Mouse (Mus musculus) c-Kit-positive CD71-negative TER-119-negative erythroid progenitor cells, embryonic 14.5 days (primary cell): ENCODE data around the gene D17H6S53E.

Experiments used
- DNase-seq: peaks from one replicate; pipeline ENCODE4 v3.0.0-alpha.2; 2013; ENCODE audit warnings: low read depth

D17H6S53E gene

DNA sequence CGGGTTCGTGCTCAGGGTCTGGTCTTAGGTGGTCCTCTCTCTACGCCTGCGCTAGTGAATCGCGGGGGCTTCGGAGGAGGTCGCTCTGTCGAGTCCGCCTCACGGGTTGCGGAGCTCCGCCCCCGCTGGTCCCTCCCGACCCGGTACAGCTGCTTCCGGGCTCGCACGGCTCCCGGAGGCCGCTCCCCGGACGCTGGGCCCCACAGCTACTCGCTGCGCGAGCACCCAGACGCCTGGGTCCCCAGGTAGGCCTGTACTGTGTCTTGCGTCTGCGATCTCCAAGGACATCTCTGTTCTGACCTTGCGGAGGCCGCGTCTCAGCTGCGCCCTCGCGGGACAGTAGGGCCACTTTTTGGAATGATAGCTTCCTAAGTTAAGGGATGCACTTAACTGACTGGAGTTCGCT lies at the start of gene D17H6S53E:
Gene D17H6S53E, plus strand, starts transcription at position 168 of the 406 bp plus-strand sequence.
- DNase-seq, result peak; percentile 56

GRCm38 (mm10) chr17:35076507-35077176 lies 49.5 kb upstream of the D17H6S53E start, which contains the start of gene Ly6g6e:
TSS of gene Ly6g6e (plus strand) at chr17:35076902.
- no peak for DNase-seq

DNA sequence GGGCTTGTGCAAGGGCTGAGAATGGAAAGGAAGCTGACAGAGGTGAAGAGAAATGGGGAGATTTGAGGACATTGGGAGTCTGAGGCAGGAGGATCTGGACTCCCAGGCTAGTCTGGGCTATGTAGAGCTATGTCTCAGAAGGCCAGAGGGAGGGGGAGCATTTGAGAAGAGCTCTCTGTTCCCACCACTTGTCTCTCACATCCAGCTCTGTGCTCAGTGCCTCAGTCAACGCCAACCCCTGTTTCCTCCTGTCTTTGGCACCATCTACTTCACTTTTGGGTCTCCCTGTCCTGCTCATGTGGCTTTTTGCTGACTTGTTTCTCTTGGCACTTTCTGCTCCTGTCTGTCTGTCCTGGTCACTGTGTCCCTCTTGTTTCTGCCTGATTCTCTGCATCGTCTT lies 48.9 kb upstream of the D17H6S53E start:
- no peak for DNase-seq

- DNase-seq, result no peak
Observed at GRCm38 (mm10) chr17:35077786-35078233, 48.4 kb upstream of the D17H6S53E start, which contains the start of gene Ly6g6d. TSS of gene Ly6g6d (minus strand) at chr17:35078065.

GRCm38 (mm10) chr17:35079778-35080177 lies 46.4 kb upstream of the D17H6S53E start:
- no peak for DNase-seq

DNA sequence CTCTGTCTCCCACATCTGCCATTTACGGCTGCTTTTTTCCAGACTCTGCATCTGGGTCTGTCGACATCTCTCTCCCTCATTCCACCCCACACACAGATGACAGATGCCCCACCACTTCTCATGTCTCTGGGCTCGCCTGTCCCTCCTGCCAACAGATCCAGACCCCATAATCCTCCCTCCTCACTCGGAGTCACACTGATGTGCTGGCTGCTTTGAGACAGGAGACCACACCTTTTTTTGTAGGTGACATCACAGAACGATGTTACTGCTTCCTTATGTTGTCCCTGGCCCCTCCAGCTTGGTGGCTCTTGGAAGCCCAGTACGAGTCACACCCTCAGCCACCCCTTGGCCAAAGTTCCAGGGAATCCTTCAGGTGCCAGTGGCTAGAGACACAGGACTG lies 45.9 kb upstream of the D17H6S53E start:
- DNase-seq, result no peak

GRCm38 (mm10) chr17:35080710-35081109 lies 45.5 kb upstream of the D17H6S53E start:
- DNase-seq, result no peak

GRCm38 (mm10) chr17:35082841-35083576 lies 43.2 kb upstream of the D17H6S53E start:
- DNase-seq, result no peak

- DNase-seq, result no peak
Observed at GRCm38 (mm10) chr17:35083929-35084497, 42.2 kb upstream of the D17H6S53E start.

DNA sequence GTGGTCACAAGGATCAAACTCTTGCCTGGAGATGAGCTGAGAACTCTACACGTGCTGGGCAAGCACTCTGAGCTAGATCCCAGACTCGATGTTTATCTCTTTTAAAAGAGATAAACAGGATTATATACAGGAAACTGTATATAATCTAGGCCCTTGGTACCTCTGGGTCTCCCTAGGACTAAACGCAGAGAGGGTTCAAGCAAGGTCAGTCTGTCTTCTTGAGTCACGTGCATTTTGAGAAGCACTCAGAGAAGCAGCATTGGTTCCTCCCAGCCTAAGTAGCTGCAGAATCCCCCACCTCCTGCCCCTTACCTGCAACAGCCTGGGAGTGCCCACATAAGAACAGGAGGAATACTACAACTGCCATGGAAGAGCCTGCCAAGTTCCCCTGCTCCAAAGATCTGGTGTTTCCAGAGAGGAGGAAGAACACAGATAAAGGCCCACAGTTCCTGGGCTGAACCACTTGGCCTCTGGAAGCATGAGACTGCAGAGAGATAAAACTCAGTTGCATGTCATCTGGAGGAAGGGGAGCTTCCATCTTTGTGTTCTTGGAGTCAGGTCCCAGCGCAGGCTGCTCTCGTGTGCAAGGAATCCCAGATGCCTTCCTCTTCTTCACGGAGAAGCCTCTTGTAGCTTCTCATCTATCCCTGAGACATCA lies 40.8 kb upstream of the D17H6S53E start, which contains the start of gene Ly6g6f:
Gene Ly6g6f, minus strand, starts transcription at position 403 of the 658 bp plus-strand sequence.
- no peak for DNase-seq

DNA sequence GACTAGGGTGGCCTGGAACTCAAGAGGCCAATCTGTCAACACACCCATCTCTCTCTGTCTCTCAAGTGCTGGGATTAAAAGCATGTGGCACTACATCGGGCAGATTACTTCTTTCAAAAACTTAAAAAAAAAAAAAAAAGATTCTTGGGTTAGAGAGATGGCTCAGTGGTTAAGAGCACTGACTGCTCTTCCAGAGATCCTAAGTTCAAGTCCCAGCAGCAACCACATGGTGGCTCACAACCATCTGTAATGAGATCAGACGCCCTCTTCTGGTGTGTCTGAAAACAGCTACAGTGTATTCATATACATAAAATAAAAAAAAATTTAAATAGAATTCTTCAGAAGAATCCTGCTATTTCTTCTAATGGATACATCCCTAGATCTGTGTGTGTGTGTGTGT lies 38.0 kb upstream of the D17H6S53E start:
- DNase-seq, result no peak

DNA sequence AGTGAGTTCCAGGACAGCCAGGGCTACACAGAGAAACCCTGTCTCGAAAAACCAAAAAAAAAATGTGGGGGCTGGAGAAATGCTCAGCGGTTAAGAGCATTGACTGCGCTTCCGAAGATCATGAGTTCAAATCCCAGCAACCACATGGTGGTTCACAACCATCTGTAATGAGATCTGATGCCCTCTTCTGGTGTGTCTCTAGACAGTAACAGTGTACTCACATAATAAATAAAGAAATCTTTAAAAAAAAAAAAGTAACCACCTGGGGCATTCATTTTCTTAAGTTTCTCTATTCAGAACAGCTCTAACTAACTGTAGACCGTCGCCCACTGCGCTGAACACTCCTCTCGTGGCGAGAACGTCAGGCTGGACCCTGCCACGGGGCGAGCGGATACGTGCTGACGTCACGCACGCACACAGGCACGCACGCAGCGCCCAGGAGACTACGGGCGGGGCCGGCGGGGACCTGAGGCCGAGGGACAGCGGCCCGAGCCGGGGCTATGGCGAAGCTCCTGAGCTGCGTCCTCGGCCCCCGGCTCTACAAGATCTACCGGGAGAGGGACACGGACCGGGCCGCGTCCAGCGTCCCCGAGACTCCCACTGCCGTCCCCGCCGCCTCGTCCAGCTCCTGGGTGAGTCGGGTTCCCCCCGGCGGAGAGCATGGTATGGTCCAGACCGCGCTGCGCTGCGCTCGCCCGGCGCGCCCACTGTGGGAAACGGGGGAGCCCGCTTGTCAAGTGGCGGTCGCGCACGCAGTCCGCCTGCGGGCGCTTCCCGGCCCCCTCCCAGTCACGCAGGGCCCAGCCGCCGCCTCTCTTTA lies 37.1 kb upstream of the D17H6S53E start, which contains the start of gene Abhd16a:
Gene Abhd16a, plus strand, starts transcription at position 439 of the 820 bp plus-strand sequence.
- peak; percentile 83 for DNase-seq

- DNase-seq, result no peak
Observed at GRCm38 (mm10) chr17:35090166-35090932, 35.8 kb upstream of the D17H6S53E start.

DNA sequence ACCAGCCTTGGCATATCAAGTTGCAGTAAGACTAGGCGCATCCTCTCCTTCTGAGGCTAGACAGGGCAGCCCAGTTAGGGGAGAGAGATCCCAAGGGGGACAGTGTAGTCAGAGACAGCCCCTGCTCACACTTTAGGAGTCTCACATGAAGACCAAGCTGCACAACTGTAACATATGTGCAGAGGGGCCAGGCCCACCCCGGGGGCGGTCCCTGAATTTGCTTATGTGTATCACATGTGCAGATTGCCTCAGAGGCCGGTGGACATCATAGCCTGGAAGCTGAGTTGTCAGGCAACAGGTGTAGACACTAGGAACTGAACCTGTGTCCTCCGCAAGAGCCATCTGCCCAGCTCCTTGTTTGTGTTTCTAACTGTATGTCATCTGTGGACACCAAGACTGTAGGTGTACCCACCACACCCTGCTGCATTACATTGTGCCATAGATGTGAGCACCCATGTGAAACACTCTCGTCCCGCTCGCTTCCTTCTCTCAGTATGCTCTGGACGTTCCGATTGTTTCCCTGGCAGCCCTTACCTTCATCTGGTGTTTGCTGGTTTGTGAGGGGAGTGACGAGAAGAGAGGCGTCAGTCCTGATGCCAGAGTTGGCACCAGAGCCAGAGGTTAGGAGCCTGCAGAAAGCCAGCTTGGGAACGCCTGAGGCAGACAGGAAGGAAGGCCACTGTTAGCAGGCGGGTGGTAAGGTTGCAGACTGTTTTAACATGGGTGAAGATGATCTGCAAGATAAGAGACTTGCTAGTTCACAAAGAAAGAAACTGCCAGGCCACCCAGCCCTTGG lies 33.6 kb upstream of the D17H6S53E start:
- DNase-seq, result no peak

DNA sequence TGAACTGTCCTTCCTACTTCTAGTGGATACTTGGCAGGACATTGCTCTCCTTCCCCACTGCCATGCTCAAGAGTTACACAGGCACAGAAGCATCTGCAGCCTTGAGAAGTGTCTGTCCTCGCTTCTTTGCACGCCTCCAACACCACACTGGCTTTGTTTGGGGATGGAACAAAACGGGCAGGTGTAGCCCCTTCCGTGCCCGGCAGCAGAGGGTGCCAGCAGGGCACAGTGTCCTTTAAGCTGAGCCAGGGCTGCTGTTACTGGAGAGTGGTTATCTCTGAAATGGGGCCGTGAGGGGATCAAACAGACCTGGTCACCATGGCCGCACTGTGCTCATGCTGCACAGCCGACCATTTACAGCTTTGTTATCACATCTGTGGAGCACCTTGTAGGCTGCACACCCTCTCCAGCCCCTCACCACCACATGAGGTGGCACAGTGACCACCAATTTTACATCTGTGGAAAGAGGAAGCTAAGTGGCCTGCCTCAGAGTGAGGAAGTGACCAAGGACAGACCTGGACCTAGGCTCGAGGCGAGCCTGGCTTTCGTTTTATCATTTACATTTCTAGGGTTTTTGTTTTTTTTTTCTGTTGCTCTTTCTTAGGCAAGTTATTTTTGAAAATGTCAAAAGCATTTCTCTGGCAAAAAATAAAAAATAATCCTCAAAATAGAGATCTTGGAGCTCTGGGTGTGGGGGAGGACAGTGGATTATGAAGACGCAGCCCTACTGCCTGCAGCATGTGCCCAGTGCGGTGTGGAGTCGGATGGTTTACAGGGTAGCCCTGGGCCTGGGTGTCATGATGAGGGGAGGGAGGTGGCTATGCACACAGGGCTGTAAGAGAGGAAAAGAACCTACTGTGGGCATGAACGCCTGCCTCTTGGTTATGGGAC lies 31.5 kb upstream of the D17H6S53E start:
- no peak for DNase-seq

DNA sequence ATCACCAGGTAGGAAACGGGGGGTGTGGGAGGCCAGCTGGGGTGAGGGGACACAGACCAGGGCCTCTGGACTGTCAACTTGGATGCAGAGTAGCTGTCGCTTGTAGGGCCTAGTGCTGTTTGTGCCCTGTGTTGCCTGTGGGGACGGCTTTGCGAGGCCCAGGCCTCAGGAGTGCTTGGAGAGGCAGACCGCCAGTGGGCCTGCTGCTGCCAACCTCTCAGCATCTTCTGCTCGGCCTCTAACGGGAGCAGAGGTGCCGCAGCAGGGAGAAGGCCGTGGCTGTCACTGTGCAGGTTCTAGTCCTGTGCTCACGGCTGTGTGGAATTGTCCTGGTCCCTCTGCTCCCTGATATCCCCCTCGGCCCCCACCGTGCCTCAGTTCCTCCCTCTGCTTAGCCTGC lies 29.6 kb upstream of the D17H6S53E start:
- no peak for DNase-seq

DNA sequence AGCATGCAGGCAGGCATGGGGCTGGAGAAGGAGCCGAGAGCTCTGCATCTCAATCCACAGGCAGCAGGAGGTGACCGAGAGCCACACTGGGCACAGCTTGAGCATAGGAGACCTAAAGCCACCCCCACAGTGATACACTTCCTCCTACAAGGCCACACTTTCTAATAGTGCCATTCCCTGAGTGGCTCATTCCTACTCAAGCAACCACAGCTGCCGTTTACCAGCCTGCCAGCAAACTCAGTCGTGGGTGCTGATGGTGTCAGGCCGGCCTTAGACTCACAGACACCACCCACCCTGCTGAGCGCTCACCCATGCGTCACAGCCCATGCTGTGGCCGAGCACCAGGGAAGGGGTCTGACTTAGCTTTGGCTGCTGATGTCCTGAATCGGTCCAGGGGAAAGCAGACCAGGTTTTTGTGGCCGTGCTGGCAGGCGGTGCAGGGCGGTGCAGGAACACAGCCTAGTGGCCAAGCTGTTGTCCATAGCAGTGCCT lies 29.0 kb upstream of the D17H6S53E start:
- DNase-seq, result no peak

- DNase-seq, result no peak
Observed at GRCm38 (mm10) chr17:35100196-35100765, 25.9 kb upstream of the D17H6S53E start.
